Mouse (Mus musculus): ENCODE measurements at regions not wholly inside any gene's neighbourhood (a gene's known extent, or its start where the extent isn't known, plus 50 kb on each side); places are given as distances from the start of the nearest gene placed in this dataset.

DNA sequence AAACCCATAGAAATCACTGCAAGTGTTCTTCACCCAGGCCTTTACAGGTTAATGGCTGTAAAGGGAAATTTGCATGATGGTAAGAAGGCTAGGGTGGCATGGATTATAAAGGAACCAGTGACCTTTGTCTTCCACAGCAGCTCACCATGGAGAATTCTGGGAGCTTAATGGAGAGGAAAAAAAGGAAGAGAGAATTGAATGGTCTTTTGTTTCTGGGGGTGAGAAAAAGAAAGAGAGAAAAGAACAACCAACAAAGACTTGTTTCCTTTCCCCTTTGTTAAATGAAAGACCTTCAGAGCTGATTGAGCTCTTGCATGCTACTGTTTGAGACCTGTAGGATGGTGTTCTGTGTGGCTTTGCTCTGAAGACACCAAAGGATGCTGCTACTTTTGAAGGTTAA lies 597.5 kb upstream of the Tenm3 start:
- peak; percentile 8 for DNase-seq (ENCODE audit: low read depth, low spot score)

GRCm38 (mm10) chr8:49396519-49396918 lies 552.8 kb upstream of the Tenm3 start:
- DNase-seq (ENCODE audit: low read depth, low spot score): no peak

GRCm38 (mm10) chr8:49395029-49395428 lies 551.3 kb upstream of the Tenm3 start:
- DNase-seq (ENCODE audit: low read depth, low spot score): no peak

- no peak for DNase-seq (ENCODE audit: low read depth, low spot score)
Measured at GRCm38 (mm10) chr8:49389525-49389924, 545.8 kb upstream of the Tenm3 start.

GRCm38 (mm10) chr8:49387587-49387986 lies 543.8 kb upstream of the Tenm3 start:
- DNase-seq (ENCODE audit: low read depth, low spot score): no peak

DNA sequence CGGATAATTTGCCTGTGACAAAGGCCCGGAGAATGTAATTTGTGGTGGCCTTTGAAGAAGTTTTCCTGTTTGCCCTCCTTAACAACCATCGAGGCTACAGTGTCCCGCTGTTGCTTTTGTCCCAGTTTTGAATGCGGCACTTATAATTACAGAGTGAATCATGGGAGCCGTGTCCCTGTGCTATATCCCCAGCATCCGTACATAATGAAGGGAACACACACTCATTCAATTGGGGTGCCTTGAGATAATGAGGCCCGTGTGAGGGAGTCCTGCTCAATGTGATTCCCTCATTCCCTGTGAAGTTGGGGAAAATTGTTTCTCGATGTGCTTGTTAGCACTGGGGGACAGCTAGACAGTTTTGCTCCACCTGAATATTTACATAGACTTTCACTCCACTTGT lies 528.9 kb upstream of the Tenm3 start:
- DNase-seq (ENCODE audit: low read depth, low spot score): no peak

DNA sequence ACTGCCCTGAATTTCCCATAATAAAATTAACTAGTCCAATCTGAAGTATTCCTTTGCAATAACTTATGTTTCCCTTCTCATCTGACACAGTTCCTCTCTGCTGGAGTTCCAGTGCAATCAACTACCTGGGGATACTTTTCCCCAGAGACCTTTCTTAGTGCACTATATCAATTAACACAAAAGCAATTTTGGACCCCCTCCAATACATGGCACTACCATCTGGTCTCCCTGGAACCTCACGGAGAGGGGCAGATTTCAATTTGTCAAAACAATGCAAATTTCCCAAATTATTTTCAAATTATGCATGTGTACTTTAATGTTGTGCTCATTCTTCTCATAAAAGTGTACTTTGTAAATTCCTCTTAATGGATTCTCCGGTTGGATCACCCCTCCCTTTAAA lies 518.9 kb upstream of the Tenm3 start:
- no peak for DNase-seq (ENCODE audit: low read depth, low spot score)

GRCm38 (mm10) chr8:49361443-49361842 lies 517.7 kb upstream of the Tenm3 start:
- DNase-seq (ENCODE audit: low read depth, low spot score): no peak

DNA sequence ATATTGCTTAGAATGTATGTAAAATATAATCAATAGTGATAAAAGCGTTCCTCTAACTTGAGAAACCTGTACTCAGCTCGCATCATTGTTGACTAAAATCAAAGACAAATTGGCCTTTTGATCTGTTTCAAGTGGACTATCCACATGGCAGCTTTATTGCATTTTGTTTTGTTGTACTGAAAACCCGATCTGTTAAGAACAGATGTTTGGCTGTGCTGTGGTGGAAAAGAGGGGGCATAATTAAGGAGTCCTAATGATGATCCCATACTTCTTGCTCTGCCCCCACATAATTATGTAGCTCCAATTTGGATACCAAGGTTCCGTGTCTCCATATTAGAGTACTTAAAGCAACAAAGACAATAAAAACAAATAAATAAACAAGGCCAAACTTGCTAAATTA lies 516.4 kb upstream of the Tenm3 start:
- no peak for DNase-seq (ENCODE audit: low read depth, low spot score)

GRCm38 (mm10) chr8:49359671-49360070 lies 515.9 kb upstream of the Tenm3 start:
- no peak for DNase-seq (ENCODE audit: low read depth, low spot score)

DNA sequence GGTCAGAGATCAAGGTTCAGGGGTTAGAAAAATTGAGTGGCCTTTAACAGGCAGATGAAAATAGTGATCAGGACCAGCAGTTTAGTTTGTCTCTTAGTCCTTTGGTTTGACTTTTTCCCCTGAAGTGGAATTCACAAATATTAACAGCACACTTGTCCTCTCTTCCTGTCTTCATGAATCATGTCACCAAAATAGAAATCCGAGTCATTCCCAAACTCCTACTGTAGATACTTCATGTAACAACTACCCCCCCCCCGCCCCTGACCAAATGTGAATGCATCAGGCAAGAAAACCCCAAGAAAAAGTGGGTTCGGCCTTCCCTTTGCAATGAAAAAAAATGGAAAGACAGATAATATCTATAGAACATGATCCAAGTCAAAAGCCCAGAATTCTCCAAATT lies 504.9 kb upstream of the Tenm3 start:
- no peak for DNase-seq (ENCODE audit: low read depth, low spot score)

DNA sequence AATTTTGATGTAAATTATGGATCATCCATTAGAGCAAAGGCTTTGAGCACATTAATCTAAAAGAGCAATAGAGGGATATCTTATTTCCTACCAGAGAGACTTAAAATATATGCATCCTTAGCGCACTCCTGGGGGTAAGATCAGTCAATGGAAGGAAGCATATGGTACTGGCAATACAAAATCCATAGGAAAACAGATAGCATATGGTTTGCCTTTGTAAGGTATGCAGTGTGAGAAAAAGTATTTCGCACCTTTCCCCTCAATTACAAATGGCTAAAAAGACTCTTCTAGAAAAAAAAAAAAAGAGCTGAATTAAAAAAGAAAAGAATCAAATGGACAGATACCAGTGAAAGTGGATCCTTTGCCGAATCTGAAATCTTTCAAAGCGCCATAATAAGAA lies 495.0 kb upstream of the Tenm3 start:
- no peak for DNase-seq (ENCODE audit: low read depth, low spot score)

GRCm38 (mm10) chr8:49326980-49327379 lies 483.2 kb upstream of the Tenm3 start:
- no peak for DNase-seq (ENCODE audit: low read depth, low spot score)

DNA sequence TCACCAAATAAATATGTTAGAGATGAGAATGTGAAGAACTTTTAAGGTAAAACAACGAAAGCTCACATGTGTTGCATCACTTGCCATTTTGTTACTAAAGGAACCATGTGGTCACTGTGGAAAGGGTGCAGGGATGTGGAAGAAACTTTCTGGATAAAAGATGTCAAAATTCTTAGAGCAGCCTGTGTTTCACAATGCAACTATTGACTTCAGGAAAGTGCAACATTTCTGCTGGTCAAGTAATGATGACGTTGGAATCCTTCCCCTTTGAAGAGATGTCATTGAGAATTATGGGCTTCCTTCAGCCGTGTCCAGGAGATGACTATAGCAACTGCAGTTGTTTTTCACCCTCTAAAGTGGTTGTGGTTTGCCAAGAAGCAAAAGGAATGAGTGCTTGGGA lies 477.7 kb upstream of the Tenm3 start:
- no peak for DNase-seq (ENCODE audit: low read depth, low spot score)

DNA sequence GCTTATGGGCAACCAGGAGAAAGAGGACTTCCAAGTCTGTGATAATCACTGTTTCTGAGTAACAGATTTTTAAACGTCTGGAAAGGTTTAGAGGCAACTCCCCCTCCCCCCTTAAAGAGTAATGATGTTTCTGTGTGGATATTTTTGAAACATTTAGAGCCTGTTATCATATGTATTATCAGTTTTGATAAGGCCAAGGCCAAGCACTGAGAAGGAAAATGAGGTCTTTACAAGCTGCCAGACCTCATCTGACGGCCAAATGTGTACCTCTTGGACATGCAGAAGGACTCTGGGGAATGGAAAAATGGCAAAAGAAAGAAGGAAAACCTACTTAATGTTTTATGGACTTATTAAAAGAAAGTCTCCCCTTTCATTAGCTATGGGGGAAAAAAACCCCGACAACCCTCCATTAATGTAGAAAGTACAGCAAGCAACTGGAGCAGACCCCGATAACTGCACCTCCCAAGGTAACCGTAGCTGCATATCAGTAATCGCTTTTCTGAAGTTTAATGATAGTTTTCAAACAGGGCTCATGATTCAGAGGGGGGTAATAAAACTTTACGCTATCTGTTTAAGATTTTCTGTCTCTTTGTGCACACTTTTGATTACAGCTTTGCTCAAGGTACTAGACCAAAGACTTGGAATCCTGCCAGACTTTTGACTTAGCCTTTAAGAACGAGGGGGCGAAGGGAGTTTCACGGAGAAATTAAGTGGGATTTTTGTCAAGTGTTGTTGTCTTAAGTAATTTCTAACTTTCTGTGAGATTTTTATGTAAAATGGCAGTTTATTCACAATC lies 469.9 kb upstream of the Tenm3 start:
- no peak for DNase-seq (ENCODE audit: low read depth, low spot score)

DNA sequence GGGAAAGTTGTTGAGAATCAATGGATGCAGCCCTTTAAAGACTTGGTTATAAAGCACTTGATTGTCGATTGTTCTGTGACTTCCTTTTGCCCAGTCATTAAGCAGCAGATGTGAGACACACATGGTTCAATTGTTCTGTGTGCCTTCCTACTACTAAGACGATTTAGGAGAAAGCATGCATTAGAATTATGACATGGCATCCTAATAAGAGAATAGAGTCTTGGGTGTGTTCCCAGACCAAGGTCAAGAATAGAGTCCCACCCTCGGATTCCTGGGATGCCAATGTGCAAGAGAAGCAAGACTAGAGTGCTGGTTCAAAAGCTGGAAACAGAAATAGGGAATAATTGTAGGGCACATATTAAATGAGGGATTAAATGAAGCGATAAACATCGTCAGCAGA lies 469.1 kb upstream of the Tenm3 start:
- peak; percentile 84 for DNase-seq (ENCODE audit: low read depth, low spot score)

- no peak for DNase-seq (ENCODE audit: low read depth, low spot score)
Measured at GRCm38 (mm10) chr8:49282401-49282800, 438.6 kb upstream of the Tenm3 start.

DNA sequence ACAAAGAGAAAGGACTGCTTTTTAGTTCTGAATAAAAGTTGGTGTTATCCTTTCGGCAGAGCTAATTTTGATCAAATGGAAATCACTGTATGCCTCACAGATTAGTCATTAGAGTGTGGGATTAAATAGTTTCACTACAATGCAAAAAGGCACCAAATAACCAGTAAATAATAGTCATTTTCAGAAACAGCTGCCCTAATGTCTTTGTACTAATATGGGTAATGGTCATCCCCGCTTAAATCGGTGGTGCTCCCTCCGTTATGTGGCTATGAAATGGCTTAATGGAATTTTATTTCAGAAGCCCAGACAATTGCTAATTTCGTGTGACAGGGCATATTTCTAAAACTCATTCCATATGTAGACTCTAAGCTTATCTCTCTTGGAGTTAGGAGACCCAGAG lies 437.5 kb upstream of the Tenm3 start:
- DNase-seq (ENCODE audit: low read depth, low spot score): no peak

DNA sequence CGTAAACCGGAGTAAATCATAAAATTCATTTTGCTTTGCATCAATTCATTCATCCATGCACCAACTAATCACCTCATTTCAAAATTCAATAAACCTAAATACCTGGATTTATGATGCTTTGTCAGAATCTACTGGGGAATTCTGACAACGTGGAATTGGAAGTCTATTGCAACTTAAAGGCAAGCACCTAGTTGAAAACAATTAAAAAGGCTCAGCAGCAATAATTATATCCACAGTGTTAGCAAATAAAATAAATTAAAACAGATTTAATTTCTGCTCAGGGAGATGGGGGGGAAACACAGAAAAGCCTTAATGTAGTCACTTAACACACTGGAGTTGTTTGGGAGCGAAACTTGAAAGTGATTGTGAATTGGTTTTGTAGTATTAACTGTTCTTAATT lies 430.3 kb upstream of the Tenm3 start:
- DNase-seq (ENCODE audit: low read depth, low spot score): no peak

DNA sequence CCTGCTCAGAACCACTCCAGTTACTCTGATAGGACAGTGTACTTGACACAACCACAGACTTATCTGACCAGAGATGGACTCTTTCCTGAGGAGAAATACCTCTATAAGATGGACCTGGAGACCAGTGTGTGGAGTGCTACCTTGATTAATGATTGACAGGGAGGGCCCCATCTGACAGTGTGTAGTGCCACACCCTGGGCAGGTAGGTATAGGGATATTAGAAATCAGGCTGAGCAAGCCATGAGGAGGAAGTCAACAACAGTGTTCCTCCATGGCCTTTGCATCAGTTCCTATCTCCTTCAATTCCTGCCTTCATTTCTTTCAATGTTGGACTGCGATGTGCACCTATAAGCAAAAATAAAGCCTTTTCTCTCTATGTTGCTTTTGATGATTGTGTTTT lies 429.4 kb upstream of the Tenm3 start:
- DNase-seq (ENCODE audit: low read depth, low spot score): no peak

GRCm38 (mm10) chr8:49263416-49263815 lies 419.7 kb upstream of the Tenm3 start:
- no peak for DNase-seq (ENCODE audit: low read depth, low spot score)

DNA sequence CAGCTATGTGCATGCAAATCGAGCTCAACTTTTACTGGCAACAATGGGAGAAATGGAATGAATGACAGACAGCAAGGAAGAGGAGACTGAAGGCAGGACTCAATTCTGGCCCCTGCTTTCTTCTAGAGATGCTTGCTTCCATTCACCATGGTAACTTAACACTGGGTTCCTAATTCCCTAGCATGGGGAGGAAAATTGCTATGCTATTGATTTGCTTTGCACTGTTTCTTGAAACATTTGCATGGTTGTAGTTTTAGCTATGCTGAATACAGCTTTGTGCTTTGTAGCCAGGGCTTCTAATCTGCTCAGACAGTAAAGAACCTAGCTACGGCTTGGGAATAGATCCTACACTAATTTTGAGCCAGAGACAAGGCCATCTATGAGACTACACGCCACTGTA lies 419.0 kb upstream of the Tenm3 start:
- DNase-seq (ENCODE audit: low read depth, low spot score): no peak

GRCm38 (mm10) chr8:49255954-49256353 lies 412.2 kb upstream of the Tenm3 start:
- no peak for DNase-seq (ENCODE audit: low read depth, low spot score)

GRCm38 (mm10) chr8:49254311-49254828 lies 410.6 kb upstream of the Tenm3 start:
- DNase-seq (ENCODE audit: low read depth, low spot score): no peak

Measured in R1 (cell line).